Mouse (Mus musculus) spleen, embryonic (tissue): ENCODE results near the gene Hdac9.
"Not testable (repeated sequence)": the region's sequence is repeated elsewhere in the genome, so short reads cannot be mapped to it uniquely, and the experiment has no call there.

Source experiments
- CTCF ChIA-PET: fragments of 350-600 bp; sonication (Branson Sonifier 250); formaldehyde crosslinking; loops from one replicate; lab custom pipeline; 2022; lab: Charles Lee

The Hdac9 gene

GRCm38 (mm10) chr12:34154757-34155156 is 762.1 kb downstream of the Hdac9 start:
- CTCF ChIA-PET = no interaction called here

DNA sequence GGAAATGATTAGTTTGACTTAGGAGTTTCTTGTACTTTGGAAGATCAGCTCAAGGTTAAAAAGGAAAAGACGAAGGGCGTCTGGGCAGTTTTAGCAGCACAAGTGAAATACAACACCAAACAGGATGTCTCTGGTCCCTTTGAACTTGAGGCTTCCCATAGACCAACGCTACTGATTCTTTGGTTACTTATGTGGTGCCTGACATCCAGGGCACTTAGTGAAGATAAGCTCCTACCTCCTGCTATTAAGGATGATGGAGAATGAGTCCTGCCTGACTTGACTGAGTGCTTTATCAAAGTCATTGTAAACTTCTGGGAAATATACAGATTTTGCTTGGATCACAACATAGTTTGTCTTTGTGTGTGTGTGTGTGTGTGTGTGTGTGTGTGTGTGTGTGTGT is 765.6 kb downstream of the Hdac9 start:
- CTCF ChIA-PET = no interaction called here

GRCm38 (mm10) chr12:34142743-34143142 is 774.2 kb downstream of the Hdac9 start:
- CTCF ChIA-PET = no interaction called here

DNA sequence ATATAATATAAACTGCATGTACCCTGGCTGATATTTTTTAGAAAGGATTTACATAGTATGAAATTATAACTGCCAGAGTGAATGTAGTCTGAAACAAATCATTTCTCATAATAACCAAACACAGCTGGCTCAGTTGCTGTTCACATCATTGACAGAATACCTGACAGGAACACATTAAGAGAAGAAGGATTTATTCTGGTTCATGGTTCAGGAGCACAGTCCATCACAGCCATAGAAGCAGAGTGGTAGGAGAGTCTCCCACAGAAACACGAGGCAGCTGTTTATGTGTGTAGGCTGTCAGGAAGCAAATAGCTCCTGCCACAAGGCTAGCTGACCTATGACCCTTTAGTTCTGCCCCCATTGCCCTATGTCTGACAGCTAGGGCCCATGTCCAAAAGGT is 803.6 kb downstream of the Hdac9 start:
- CTCF ChIA-PET = no interaction called here

DNA sequence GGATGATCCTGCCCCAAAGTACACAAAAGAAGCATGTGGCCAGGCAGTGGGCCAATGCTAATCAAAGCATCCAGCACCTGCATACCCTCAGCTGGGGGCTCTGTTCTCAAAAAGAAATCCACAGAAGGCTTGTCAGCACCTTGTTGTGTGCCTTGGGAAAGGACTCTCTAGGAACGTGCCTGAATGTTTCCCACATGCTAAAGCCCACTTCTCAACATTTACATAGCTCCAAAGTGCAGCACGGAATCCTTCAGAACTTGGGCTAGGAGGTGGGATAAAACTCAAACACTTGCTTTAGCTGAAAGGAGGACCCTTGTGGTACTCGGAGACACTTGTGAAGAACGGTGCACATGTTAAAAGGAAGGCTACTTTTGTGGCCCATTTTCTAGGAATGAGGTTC is 823.9 kb downstream of the Hdac9 start:
- CTCF ChIA-PET = no interaction called here

- CTCF ChIA-PET = no interaction called here
Measured at GRCm38 (mm10) chr12:34091851-34092250, 825.0 kb downstream of the Hdac9 start.

DNA sequence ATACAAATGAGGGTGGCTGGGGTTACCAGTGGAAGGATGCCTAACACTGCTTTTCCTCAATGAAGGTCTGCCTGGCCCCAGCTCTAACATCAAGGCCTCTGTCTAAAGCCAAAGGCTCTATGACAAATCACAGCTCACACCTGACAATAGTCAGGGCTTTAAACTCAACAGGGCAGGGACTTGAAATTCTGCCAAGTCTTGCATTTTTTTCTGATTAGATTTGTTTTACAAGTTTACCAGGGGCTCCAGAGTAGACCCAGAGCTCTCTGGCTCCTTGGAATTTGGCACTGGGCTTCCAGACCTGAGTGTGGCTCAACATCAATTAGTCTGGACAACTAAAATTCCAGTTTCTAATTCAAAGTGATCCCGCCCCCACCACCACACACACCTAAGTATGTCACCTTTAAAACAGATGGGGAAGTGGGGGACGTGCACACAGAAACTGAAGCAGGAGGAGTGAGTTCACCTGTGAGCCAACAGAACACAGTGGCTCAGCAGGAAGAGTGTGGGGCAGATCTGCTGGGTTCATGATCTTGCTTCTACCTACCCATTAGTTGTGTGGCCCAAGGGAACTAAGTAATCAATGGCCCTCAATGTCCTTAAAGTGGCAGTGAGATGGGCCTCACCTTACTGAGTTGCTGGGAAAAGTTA is 829.5 kb downstream of the Hdac9 start:
- CTCF ChIA-PET = no interaction called here

- CTCF ChIA-PET = no interaction called here
Measured at GRCm38 (mm10) chr12:34076981-34077380, 839.9 kb downstream of the Hdac9 start.

DNA sequence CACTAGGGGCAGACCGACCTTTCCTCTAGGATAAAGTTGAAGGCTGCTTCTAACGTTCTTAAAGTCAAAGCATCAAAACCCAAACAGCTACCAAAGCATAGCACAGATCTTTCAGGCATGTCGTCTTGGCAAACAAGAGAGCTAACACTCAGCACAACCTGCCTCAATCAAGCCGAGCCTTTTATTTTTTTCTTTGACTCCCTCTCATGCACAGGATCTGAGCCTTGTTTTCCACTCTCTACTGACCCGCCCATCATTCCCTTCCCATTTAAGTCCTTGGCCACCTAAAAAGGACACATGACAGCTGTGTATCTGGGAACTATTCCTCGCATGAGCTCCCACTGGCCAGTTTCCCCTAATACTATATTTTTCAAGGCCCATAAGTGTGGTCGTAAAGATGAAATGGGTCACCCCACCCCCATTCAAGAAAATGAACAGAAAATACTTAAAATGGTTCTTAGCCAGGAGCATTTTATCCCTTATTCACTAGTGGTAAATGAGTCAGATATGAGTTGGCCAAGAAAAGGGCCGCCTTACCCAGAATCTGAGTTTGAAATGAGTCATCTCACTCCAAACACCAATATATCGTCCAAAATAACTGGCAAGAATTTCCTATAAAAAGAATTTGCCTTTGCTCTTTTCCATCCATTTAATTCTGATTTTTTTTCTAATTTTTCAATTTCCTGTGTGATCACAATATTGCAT is 840.9 kb downstream of the Hdac9 start:
- CTCF ChIA-PET = no interaction called here

DNA sequence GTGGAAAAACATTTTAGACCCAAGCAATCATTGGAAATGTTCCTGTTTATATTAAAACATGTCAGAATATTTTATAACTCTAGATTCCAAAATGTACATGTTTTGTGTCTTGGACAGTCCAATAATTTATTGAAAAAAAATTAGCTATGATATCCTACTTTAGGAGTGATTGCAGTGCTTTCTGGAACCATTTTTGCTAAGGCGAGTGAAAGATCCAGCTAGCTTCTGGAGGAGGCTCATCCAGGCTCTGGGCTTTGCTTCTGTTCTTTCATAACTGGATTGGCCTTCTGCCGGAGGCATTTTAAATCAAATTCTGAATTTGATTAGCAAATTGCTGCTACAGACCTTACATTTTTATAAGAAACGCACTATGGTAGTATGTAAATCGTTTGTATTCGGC is 864.4 kb downstream of the Hdac9 start:
- CTCF ChIA-PET = no interaction called here

DNA sequence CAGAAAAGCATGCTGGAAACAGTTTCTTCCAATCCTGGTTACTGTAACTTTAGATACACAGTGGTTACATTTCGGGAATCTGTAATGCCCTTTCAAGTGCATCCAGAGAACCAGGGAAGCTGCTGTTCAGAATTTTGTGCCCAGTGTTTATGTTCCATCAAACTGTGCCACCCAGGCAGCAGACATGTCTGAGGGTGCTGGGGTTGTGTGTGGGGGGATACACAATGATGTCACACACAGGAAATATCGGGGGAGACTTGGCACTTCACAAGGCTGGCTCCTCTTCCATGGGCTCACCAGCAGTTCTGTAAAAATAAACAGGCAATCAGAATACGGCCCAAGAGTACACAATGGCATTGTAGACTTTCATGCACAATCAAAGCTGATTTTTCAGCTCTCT is 864.9 kb downstream of the Hdac9 start:
- CTCF ChIA-PET = no interaction called here

GRCm38 (mm10) chr12:34051112-34051511 is 865.8 kb downstream of the Hdac9 start:
- CTCF ChIA-PET = no interaction called here

DNA sequence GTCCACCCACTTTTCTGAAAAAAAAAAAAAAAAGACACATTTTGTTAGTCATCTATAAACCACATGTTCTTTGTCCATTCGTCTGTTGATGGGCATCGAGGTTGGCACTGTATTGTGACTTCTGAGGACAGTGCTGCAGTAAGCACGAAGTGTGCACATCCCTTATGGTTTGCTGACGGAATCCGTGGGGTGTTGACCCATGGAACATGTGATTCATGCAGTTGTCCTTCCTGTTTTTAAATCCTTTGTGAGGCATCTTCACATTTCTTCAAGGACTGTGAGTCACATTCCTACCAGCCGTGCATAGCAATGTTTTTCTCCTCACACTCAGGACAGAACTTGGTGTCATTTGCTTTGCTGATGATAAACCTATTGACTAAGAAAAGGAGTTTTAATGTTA is 875.9 kb downstream of the Hdac9 start:
- CTCF ChIA-PET = no interaction called here

DNA sequence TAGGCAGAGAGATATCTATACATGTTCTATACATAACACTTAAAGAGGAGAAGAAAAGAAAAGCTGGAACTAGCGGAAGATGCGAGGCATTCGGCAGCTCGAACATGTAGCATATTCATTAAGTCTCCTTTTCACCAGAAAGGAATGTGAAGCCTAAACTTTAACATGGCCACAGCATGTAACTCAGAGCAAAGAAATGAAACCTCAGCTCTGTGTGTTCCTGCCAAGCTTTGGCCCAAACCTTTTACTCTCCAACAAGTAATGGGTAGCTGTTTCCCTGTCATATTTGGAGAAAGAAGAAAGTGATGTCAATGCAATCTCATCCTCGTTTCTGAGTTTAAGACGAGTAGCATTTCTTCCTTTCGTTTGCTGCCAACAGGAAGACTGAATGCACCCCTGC is 876.8 kb downstream of the Hdac9 start:
- CTCF ChIA-PET = no interaction called here

- CTCF ChIA-PET = not testable (repeated sequence)
Measured at GRCm38 (mm10) chr12:34009796-34010195, 907.1 kb downstream of the Hdac9 start.
